Mouse (Mus musculus) heart, embryonic 14.5 days (tissue): Measurements from ENCODE around the gene Ppme1. TPM values are rescaled to one million over a fixed set of nuclear protein-coding genes. Genes with fewer than 3 reads are reported as not detected.

Source experiments
- ATAC-seq: fragments of 200-750 bp; cut with Nextera tagmentation; 2 replicates; pipeline ENCODE4 v1.8.0; 2017; ENCODE audit warnings: low read depth, moderate TSS enrichment; ENCODE audit not compliant: insufficient number of reproducible peaks, insufficient read depth, low FRiP score
- H3K27ac ChIP-seq, 2 experiments: fragments of 200-500 bp in 1 of 2; fragments of 300-500 bp in 1 of 2; sonication (generic) in 1 of 2; replicated peaks in 1 of 2; 2 replicates each; pipeline ENCODE4 v1.5.1; 2012 to 2014; ENCODE audit warnings: low read depth in 2 of 2, low read length in 2 of 2, control low read depth in 1 of 2, mild to moderate bottlenecking in 1 of 2, mixed read lengths in 1 of 2; ENCODE audit not compliant: control insufficient read depth in 1 of 2, insufficient read depth in 1 of 2
- H3K27me3 ChIP-seq: fragments of 300-500 bp; sonication (generic); 2 replicates; pipeline ENCODE4 v1.6.1; 2014; ENCODE audit warnings: mild to moderate bottlenecking, low read length, control low read depth; ENCODE audit not compliant: control insufficient read depth, insufficient read depth
- H3K36me3 ChIP-seq: fragments of 300-500 bp; sonication (generic); 2 replicates; pipeline ENCODE4 v1.6.1; 2014; ENCODE audit warnings: mild to moderate bottlenecking, control low read depth, low read length, mixed read lengths; ENCODE audit not compliant: control insufficient read depth, insufficient read depth
- H3K4me1 ChIP-seq, 2 experiments: fragments of 200-500 bp in 1 of 2; fragments of 300-500 bp in 1 of 2; sonication (generic) in 1 of 2; 2 replicates each; pipeline ENCODE4 v1.6.1; 2012 to 2014; ENCODE audit warnings: low read length in 2 of 2, control low read depth in 1 of 2, mixed read lengths in 1 of 2; ENCODE audit not compliant: control insufficient read depth in 2 of 2, insufficient read depth in 2 of 2
- H3K4me2 ChIP-seq: fragments of 300-500 bp; sonication (generic); 2 replicates; pipeline ENCODE4 v1.6.1; 2014; ENCODE audit warnings: mild to moderate bottlenecking, low read length
- H3K4me3 ChIP-seq, 2 experiments: fragments of 200-500 bp in 1 of 2; fragments of 300-500 bp in 1 of 2; sonication (generic) in 1 of 2; 2 replicates each; pipeline ENCODE4 v1.5.1; 2012 to 2014; ENCODE audit warnings: low read length in 2 of 2, mild to moderate bottlenecking in 2 of 2, control low read depth in 1 of 2, low read depth in 1 of 2, moderate library complexity in 1 of 2; ENCODE audit not compliant: control insufficient read depth in 1 of 2, insufficient read depth in 1 of 2
- H3K9ac ChIP-seq: fragments of 300-500 bp; sonication (generic); 2 replicates; pipeline ENCODE4 v1.6.1; 2014; ENCODE audit warnings: mild to moderate bottlenecking, low read length
- H3K9me3 ChIP-seq: fragments of 300-500 bp; sonication (generic); 2 replicates; pipeline ENCODE4 v1.6.1; 2016; ENCODE audit warnings: low read length, control low read depth; ENCODE audit not compliant: control insufficient read depth
- WGBS: fragments of 180-500 bp; shearing (Covaris S2); extraction: QIAGEN DNeasy Blood & Tissue Kit; methylation state at CpG from one replicate; pipeline ENCODE4 v1.1.7; 2014; 5-methylcytosine and 5-hydroxymethylcytosine counted together
- polyA plus RNA-seq: library from polyadenylated mRNA; unstranded; fragments of >200 nt; fragmentation: Nextera tagmentation; extraction: Ambion mirVana; gene quantifications from 2 replicates; pipeline ENCODE4 v1.2.1, GENCODE M21; 2014

The Ppme1 gene
- polyA plus RNA-seq, 1 experiment from 2014 or later = 57.5 TPM

DNA sequence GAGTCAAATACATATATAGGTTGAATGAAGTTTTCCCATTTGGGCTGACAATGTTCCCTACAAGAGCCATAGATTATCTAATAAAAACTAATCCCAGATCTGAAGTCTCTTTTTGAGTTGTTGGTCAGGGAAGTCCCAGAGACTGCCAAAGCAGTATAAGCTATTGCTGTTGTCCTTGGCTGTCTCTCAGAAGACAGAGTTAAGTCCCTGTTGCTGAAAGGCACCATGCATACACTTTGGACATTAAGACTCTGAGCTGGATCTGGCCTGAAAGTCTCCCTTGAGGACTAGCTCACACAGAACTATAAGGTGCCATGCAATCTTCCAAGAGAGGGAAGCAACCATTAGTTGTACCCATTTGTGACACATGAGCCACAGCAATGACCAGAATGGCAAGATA lies 14.3 kb downstream of the Ppme1 start:
- Histone ChIP-seq H3K4me2 (no peak overlapping the region), H3K27ac (no peak overlapping the region), H3K9me3 (no peaks in the 10 kb centered on the region), H3K36me3 (peaks cover 10% of the 10 kb centered on the region; the same call in 1 of the 2 replicates), H3K9ac (no peak overlapping the region), H3K4me3 (no peak overlapping the region), H3K4me1 (peaks cover 2 to 8% of the 10 kb centered on the region in 2 experiments; a peak in 2 of 4 replicates), H3K27me3 (no peaks in the 10 kb centered on the region)
- no peak for ATAC-seq

- 96% methylated on average over 1 of the region's 1 CpGs for WGBS
- Histone ChIP-seq H3K4me2 (no peak overlapping the region), H3K27ac (no peak overlapping the region), H3K9ac (no peak overlapping the region), H3K9me3 (no peaks in the 10 kb centered on the region), H3K27me3 (no peaks in the 10 kb centered on the region), H3K4me3 (no peak overlapping the region), H3K4me1 (peaks cover 2 to 3% of the 10 kb centered on the region in 2 experiments; a peak in 2 of 4 replicates), H3K36me3 (peaks cover 10% of the 10 kb centered on the region; the same call in 1 of the 2 replicates)
- ATAC-seq = no peak
Observed at GRCm38 (mm10) chr7:100356768-100357167, 15.3 kb downstream of the Ppme1 start.

GRCm38 (mm10) chr7:100356324-100356723 lies 15.8 kb downstream of the Ppme1 start:
- Histone ChIP-seq H3K4me1 (peaks cover 2 to 3% of the 10 kb centered on the region in 2 experiments; a peak in 2 of 4 replicates), H3K4me2 (no peak overlapping the region), H3K4me3 (no peak overlapping the region), H3K9me3 (no peaks in the 10 kb centered on the region), H3K36me3 (peaks cover 13% of the 10 kb centered on the region), H3K27ac (no peak overlapping the region), H3K27me3 (no peaks in the 10 kb centered on the region), H3K9ac (no peak overlapping the region)
- no peak for ATAC-seq
- 91% methylated on average over 5 of the region's 5 CpGs for WGBS

DNA sequence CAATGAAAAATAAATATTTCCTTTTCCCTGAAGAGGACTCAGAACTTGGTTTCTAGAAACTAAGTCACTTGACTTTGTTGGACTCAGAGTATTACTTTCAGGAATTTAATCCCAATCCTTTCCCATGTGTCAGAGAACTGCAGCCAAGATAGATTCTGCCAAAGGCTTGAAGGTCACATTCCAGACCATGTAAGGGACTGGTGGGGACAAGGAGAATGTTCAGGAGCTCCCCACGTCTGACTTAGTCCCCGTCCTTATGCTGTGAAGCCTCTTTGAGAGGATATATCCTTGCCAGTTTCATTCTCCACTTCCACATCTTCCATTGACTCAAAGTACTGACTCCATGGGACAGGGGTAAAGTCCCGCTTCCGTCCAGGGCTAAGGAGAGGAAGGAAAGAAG lies 17.1 kb downstream of the Ppme1 start:
- Histone ChIP-seq H3K9ac (no peak overlapping the region), H3K4me1 (peaks cover 2 to 3% of the 10 kb centered on the region in 2 experiments; a peak in 2 of 4 replicates), H3K27me3 (no peaks in the 10 kb centered on the region), H3K9me3 (no peaks in the 10 kb centered on the region), H3K36me3 (peaks cover 27% of the 10 kb centered on the region), H3K27ac (peak overlapping the region; percentile 77 to 79), H3K4me3 (no peak overlapping the region), H3K4me2 (no peak overlapping the region)
- ATAC-seq = peak; percentile 61; the same call in 1 of the 2 replicates
- 55% methylated on average over 4 of the region's 4 CpGs for WGBS

DNA sequence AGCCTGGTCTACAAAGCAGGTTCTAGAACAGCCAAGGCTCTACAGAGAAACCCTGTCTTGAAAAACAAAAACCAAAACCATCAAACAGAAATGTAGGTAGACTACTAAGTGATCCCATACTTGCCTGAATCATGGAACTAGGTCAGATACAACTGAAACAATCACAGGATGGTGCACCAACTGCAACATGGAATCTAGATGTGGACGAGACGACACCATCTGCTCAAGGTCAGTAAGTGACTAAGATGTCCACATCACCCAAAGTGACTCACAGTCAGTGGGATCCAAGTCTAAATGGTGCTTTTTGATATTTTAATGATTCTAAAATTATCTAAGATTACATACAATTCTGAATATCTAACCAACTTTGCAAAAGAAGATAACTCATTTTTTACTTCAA lies 36.2 kb downstream of the Ppme1 start:
- Histone ChIP-seq H3K4me3 (no peak overlapping the region), H3K36me3 (peaks cover 96% of the 10 kb centered on the region)

GRCm38 (mm10) chr7:100331269-100331668 lies 40.8 kb downstream of the Ppme1 start:
- H3K27me3 ChIP-seq = no peaks in the 10 kb centered on the region
- H3K9me3 ChIP-seq = no peaks in the 10 kb centered on the region
- no peak overlapping the region for H3K4me3 ChIP-seq
- peaks cover 92% of the 10 kb centered on the region for H3K36me3 ChIP-seq
- no peak overlapping the region for H3K9ac ChIP-seq
- ATAC-seq = no peak
- no peak overlapping the region for H3K4me2 ChIP-seq
- H3K27ac ChIP-seq = no peak overlapping the region
- 87% methylated on average over 3 of the region's 3 CpGs for WGBS
- no peaks in the 10 kb centered on the region for H3K4me1 ChIP-seq

More for the DNA sequence above, 36.2 kb downstream of the Ppme1 start:
- WGBS = 97% methylated on average over 2 of the region's 2 CpGs
- H3K27ac ChIP-seq = no peak overlapping the region
- H3K9ac ChIP-seq = no peak overlapping the region
- H3K4me2 ChIP-seq = no peak overlapping the region
- H3K9me3 ChIP-seq = no peaks in the 10 kb centered on the region
- no peaks in the 10 kb centered on the region for H3K4me1 ChIP-seq
- H3K27me3 ChIP-seq = no peaks in the 10 kb centered on the region
- no peak for ATAC-seq

DNA sequence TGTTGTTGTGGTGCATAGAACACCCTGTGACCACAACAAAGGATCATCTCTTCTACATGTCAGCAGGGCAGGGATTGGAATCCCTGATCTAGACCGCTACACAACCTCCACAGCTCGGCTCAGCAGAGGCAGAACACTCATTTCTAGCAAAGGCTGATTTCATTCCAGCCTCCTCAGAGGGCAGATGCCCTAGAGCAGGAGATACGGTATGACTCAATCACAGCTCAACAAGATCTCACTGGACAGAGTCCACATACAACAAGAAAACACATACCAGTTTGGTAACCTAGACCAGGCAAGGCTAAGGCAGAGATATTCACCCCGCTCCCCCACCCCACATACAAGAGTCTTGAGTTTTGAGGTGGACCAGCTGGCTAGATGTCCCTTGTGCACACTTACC lies 43.5 kb downstream of the Ppme1 start:
- peaks cover 79% of the 10 kb centered on the region for H3K36me3 ChIP-seq
- no peaks in the 10 kb centered on the region; a peak in 2 of 4 replicates for H3K4me1 ChIP-seq
- no peak overlapping the region for H3K4me3 ChIP-seq
- ATAC-seq = no peak
- 83% methylated on average over 4 of the region's 4 CpGs for WGBS
- no peak overlapping the region for H3K27ac ChIP-seq
- H3K9me3 ChIP-seq = no peaks in the 10 kb centered on the region
- H3K27me3 ChIP-seq = no peaks in the 10 kb centered on the region
- H3K4me2 ChIP-seq = no peak overlapping the region
- no peak overlapping the region for H3K9ac ChIP-seq

GRCm38 (mm10) chr7:100327514-100327913 lies 44.6 kb downstream of the Ppme1 start:
- Histone ChIP-seq H3K4me1 (no peaks in the 10 kb centered on the region; a peak in 2 of 4 replicates), H3K4me3 (no peak overlapping the region), H3K27me3 (no peaks in the 10 kb centered on the region), H3K36me3 (peaks cover 67% of the 10 kb centered on the region), H3K27ac (no peak overlapping the region), H3K9me3 (no peaks in the 10 kb centered on the region), H3K9ac (no peak overlapping the region), H3K4me2 (no peak overlapping the region)
- no peak for ATAC-seq
- 71% methylated on average over 7 of the region's 7 CpGs for WGBS
